In the genomic region with DNA sequence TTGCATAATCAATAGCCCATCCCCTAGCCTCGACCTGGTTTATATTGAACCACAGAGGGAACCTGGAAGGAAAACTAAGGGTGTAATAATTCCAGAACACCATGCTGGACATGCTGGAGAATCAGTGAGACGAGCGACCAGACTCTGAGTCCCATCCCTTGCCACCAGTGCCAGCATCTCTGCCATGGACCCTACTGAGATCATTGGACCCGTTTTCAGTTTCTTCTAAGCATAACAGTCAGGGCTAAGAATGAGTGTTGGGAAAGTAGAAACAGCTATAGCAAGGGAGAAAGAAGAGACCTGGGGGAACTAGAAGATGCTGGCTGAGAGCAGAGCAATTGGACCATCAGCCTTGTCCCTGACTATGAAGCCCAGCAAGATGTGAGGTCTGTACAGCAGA, we compare ENCODE assay signal across 36 mouse cellular contexts. TPM values are rescaled to one million over a fixed set of nuclear protein-coding genes. Genes with fewer than 3 reads are reported as not detected.
"Had no signal": no experiment of that assay in that cellular context is flagged by ENCODE, and none has a peak within 500 bp of the region (broad histone marks: within the 10 kb centered on the region; RNA-seq: fewer than 3 reads in every experiment).

No protein-coding gene starts in this region.

- H3K9me3 ChIP-seq: heart, embryonic 10.5 days; heart, embryonic 12.5 days; heart, embryonic 13.5 days; heart, embryonic 15.5 days; hindbrain, embryonic 10.5 days; hindbrain, embryonic 12.5 days; hindbrain, embryonic 13.5 days; hindbrain, embryonic 15.5 days; intestine, embryonic 15.5 days; kidney, embryonic 15.5 days had no signal

- H3K9ac ChIP-seq: heart, embryonic 12.5 days; heart, embryonic 13.5 days; heart, embryonic 15.5 days; hindbrain, embryonic 12.5 days; hindbrain, embryonic 13.5 days; hindbrain, embryonic 14.5 days; hindbrain, embryonic 15.5 days; intestine, embryonic 15.5 days; kidney, embryonic 15.5 days had no signal

- H3K4me3 ChIP-seq: heart, embryonic 10.5 days; heart, embryonic 12.5 days; heart, embryonic 13.5 days; heart, embryonic 15.5 days; hindbrain, embryonic 10.5 days; hindbrain, embryonic 12.5 days; hindbrain, embryonic 13.5 days; hindbrain, embryonic 15.5 days; intestine, embryonic 15.5 days; kidney, embryonic 15.5 days; layer of hippocampus, adult 2 months; left cerebral cortex, adult 2 months had no signal

- ATAC-seq: hindbrain, embryonic 16.5 days; hindbrain, postnatal 0 days; inflammation-experienced regulatory T-cells, adult 6 months; intestine, embryonic 15.5 days; intestine, embryonic 16.5 days; intestine, postnatal 0 days had no signal

- H3K27me3 ChIP-seq: heart, embryonic 12.5 days; heart, embryonic 15.5 days had no signal

- H3K27ac ChIP-seq: heart, embryonic 13.5 days; heart, embryonic 15.5 days; hindbrain, embryonic 10.5 days; hindbrain, embryonic 12.5 days; hindbrain, embryonic 13.5 days; hindbrain, embryonic 14.5 days; hindbrain, embryonic 15.5 days; hindbrain, postnatal 0 days; intestine, embryonic 15.5 days; kidney, embryonic 15.5 days; kidney, postnatal 0 days; layer of hippocampus, adult 2 months; left cerebral cortex, adult 2 months had no signal

- H3K4me2 ChIP-seq: heart, embryonic 11.5 days; heart, embryonic 12.5 days; heart, embryonic 13.5 days; heart, embryonic 15.5 days; hindbrain, embryonic 12.5 days; hindbrain, embryonic 13.5 days; hindbrain, embryonic 14.5 days; hindbrain, embryonic 15.5 days; intestine, embryonic 15.5 days; kidney, embryonic 15.5 days had no signal

- DNase-seq: heart, postnatal 10 days; heart, postnatal 14 days; heart, postnatal 36 days; kidney, adult 11 months; kidney, adult 18-20 months; kidney, adult 2 months; kidney, adult 8-10 months; kidney, adult 9 months; kidney, postnatal 10 days; kidney, postnatal 14 days; kidney, postnatal 25 days; kidney, postnatal 36 days; kidney, postnatal 4 days; layer of hippocampus, adult 9-11 months; layer of hippocampus, postnatal 36 days had no signal

- H3K36me3 ChIP-seq: heart, embryonic 10.5 days; heart, embryonic 12.5 days; heart, embryonic 13.5 days; heart, embryonic 15.5 days; hindbrain, embryonic 10.5 days; hindbrain, embryonic 12.5 days; hindbrain, embryonic 13.5 days; hindbrain, embryonic 15.5 days; intestine, embryonic 15.5 days; kidney, embryonic 15.5 days had no signal

RNA-seq across cellular contexts. Expression of a gene that starts 1.3 kb away (rescaled TPM):
- total RNA-seq: hematopoietic stem cell, adult 5-6 weeks had no signal
- polyA plus RNA-seq: inflammation-experienced regulatory T-cells, adult 6 months had no signal
